In genomic region chr14:21659155-21659554, GRCm38 (mm10) we compare ENCODE assay signal across 10 mouse cellular contexts. TPM values are rescaled to one million over a fixed set of nuclear protein-coding genes. Genes with fewer than 3 reads are reported as not detected.
DNase-seq lines count a peak whose midpoint lies in the region; ATAC-seq lines count a peak whose summit lies in the region.
"Had no signal": no experiment of that assay in that cellular context is flagged by ENCODE, and none has a peak within 500 bp of the region (broad histone marks: within the 10 kb centered on the region; RNA-seq: fewer than 3 reads in every experiment).

No protein-coding gene starts in this region.

- H3K27ac ChIP-seq in kidney, embryonic 16.5 days (ENCODE audit: low read length), result no peak overlapping the region
- H3K27ac ChIP-seq in kidney, embryonic 15.5 days, result no peak overlapping the region
- peak overlapping the region; percentile 54 for H3K27ac ChIP-seq in forebrain, embryonic 13.5 days
- H3K27ac ChIP-seq in neural tube, embryonic 13.5 days (replicated peaks), result peak overlapping the region; percentile 38

- H3K4me3 ChIP-seq in kidney, embryonic 16.5 days (ENCODE audit: low read length), result no peak overlapping the region
- H3K4me3 ChIP-seq in kidney, embryonic 15.5 days (replicated peaks), result no peak overlapping the region
- H3K4me3 ChIP-seq in forebrain, embryonic 13.5 days, result no peak overlapping the region
- no peak overlapping the region for H3K4me3 ChIP-seq in neural tube, embryonic 13.5 days

- 81% methylated on average over 13 of the region's 13 CpGs for WGBS in kidney, embryonic 16.5 days
- WGBS in kidney, embryonic 15.5 days, result 82% methylated on average over 13 of the region's 13 CpGs
- WGBS in forebrain, embryonic 13.5 days, result 67% methylated on average over 13 of the region's 13 CpGs
- 67% methylated on average over 13 of the region's 13 CpGs for WGBS in neural tube, embryonic 13.5 days

- H3K4me1 ChIP-seq in kidney, embryonic 16.5 days (ENCODE audit: insufficient read depth, low read length), result peaks cover 6% of the 10 kb centered on the region; the same call in 1 of the 2 replicates
- no peaks in the 10 kb centered on the region; the same call in 1 of the 2 replicates for H3K4me1 ChIP-seq in kidney, embryonic 15.5 days
- H3K4me1 ChIP-seq in forebrain, embryonic 13.5 days, result peaks cover 38% of the 10 kb centered on the region
- peaks cover 27% of the 10 kb centered on the region for H3K4me1 ChIP-seq in neural tube, embryonic 13.5 days (replicated peaks)

- peak; percentile 75 to 82 for DNase-seq in heart, postnatal 10 days
- no peak for DNase-seq in left cerebral cortex, adult 9 months (ENCODE audit: low spot score in 2 of 2)
- no peak for DNase-seq in spleen, adult 12 weeks (ENCODE audit: low spot score)

- H3K36me3 ChIP-seq in kidney, embryonic 16.5 days (ENCODE audit: insufficient read depth, low read length), result peaks cover 21% of the 10 kb centered on the region
- peaks cover 39% of the 10 kb centered on the region for H3K36me3 ChIP-seq in kidney, embryonic 15.5 days
- peaks cover 51% of the 10 kb centered on the region for H3K36me3 ChIP-seq in forebrain, embryonic 13.5 days (ENCODE audit: poor library complexity, severe bottlenecking)
- peaks cover 43% of the 10 kb centered on the region for H3K36me3 ChIP-seq in neural tube, embryonic 13.5 days

- intact Hi-C loops in heart, postnatal 10 days (cut with DNase I), result loop anchor here (2.0 kb wide), 1 partner anchor 522 kb away; no protein-coding TSS in a partner anchor

- H3K4me2 ChIP-seq in kidney, embryonic 16.5 days (replicated peaks; ENCODE audit: low read depth, low read length), result no peak overlapping the region
- no peak overlapping the region for H3K4me2 ChIP-seq in kidney, embryonic 15.5 days
- H3K4me2 ChIP-seq in forebrain, embryonic 13.5 days, result no peak overlapping the region
- H3K4me2 ChIP-seq in neural tube, embryonic 13.5 days, result no peak overlapping the region

- ATAC-seq in kidney, embryonic 16.5 days (ENCODE audit: low FRiP score, low TSS enrichment), result peak; percentile 59; the same call in 1 of the 2 replicates
- no peak for ATAC-seq in kidney, embryonic 15.5 days (replicated peaks; ENCODE audit: low FRiP score)
- ATAC-seq in forebrain, embryonic 13.5 days, result peak; percentile 57; the same call in 1 of the 2 replicates
- ATAC-seq in neural tube, embryonic 13.5 days (ENCODE audit: low read depth), result 0 out of 2 replicates have a peak, but pooled peaks have one; percentile 41
- ATAC-seq in erythroblast, adult 5-6 weeks (replicated peaks; ENCODE audit: low FRiP score, poor library complexity, severe bottlenecking), result no peak

- no peaks in the 10 kb centered on the region for H3K27me3 ChIP-seq in kidney, embryonic 16.5 days (ENCODE audit: insufficient read depth, low read length)
- no peaks in the 10 kb centered on the region for H3K27me3 ChIP-seq in kidney, embryonic 15.5 days
- no peaks in the 10 kb centered on the region for H3K27me3 ChIP-seq in forebrain, embryonic 13.5 days
- no peaks in the 10 kb centered on the region for H3K27me3 ChIP-seq in neural tube, embryonic 13.5 days

- no peaks in the 10 kb centered on the region for H3K9me3 ChIP-seq in kidney, embryonic 16.5 days (ENCODE audit: low read length)
- no peaks in the 10 kb centered on the region for H3K9me3 ChIP-seq in kidney, embryonic 15.5 days (replicated peaks)
- H3K9me3 ChIP-seq in forebrain, embryonic 13.5 days (replicated peaks), result no peaks in the 10 kb centered on the region
- no peaks in the 10 kb centered on the region for H3K9me3 ChIP-seq in neural tube, embryonic 13.5 days

- H3K9ac ChIP-seq in kidney, embryonic 16.5 days (replicated peaks; ENCODE audit: low read length), result no peak overlapping the region
- no peak overlapping the region for H3K9ac ChIP-seq in kidney, embryonic 15.5 days
- no peak overlapping the region for H3K9ac ChIP-seq in forebrain, embryonic 13.5 days
- H3K9ac ChIP-seq in neural tube, embryonic 13.5 days, result 0 out of 2 replicates have a peak overlapping the region, but pooled peaks have one; percentile 12

RNA-seq across cellular contexts. Expression of gene Dupd1, which starts 55.2 kb away (rescaled TPM):
- 0.22 TPM in 1 of 2 replicates, not detected in the other for polyA plus RNA-seq in kidney, embryonic 16.5 days (2015; fragmentation: Nextera tagmentation; extraction: Ambion mirVana)
- polyA plus RNA-seq in kidney, embryonic 15.5 days (2015; fragmentation: Nextera tagmentation; extraction: Ambion mirVana), result 0.14 TPM in 1 of 2 replicates, not detected in the other
- polyA plus RNA-seq in forebrain, embryonic 13.5 days (2015; fragmentation: Nextera tagmentation; extraction: Ambion mirVana), result not detected in 2 replicates
- total RNA-seq in heart, postnatal 10 days (2021), result under 1 TPM in 1 of 2 experiments, not detected in 1; 0.45 TPM
- polyA plus RNA-seq in neural tube, embryonic 13.5 days (2015; fragmentation: Nextera tagmentation; extraction: Ambion mirVana), result not detected in 2 replicates
- not detected in 2 replicates for total RNA-seq in erythroblast, adult 5-6 weeks (2015; ENCODE audit: low replicate concordance)
- not detected in 2 replicates for total RNA-seq in erythroblast, adult 5-6 weeks (2017; ENCODE audit: low replicate concordance)
- total RNA-seq: ES-E14; megakaryocyte, adult 5-6 weeks had no signal

Comparison
In these comparisons a context has a peak if more than half of its experiments do, and no peak if none do; other contexts are left out.
1. ATAC-seq: peak in kidney, embryonic 16.5 days (single experiment), forebrain, embryonic 13.5 days (single experiment) and neural tube, embryonic 13.5 days (single experiment); none in kidney, embryonic 15.5 days (single experiment) and erythroblast, adult 5-6 weeks (single experiment).
2. H3K27ac ChIP-seq: peak in forebrain, embryonic 13.5 days (single experiment) and neural tube, embryonic 13.5 days (single experiment); none in kidney, embryonic 16.5 days (single experiment) and kidney, embryonic 15.5 days (single experiment).
3. DNase-seq: peak in heart, postnatal 10 days (2 of 2); none in left cerebral cortex, adult 9 months (0 of 2) and spleen, adult 12 weeks (single experiment).